Mouse (Mus musculus) kidney, embryonic 14.5 days (tissue): ENCODE results near the gene Rasa3. TPM values are rescaled to one million over a fixed set of nuclear protein-coding genes. Genes with fewer than 3 reads are reported as not detected.

Experiments
- ATAC-seq: fragments of 200-750 bp; cut with Nextera tagmentation; 2 replicates; pipeline ENCODE4 v1.8.0; 2017; ENCODE audit warnings: moderate number of reproducible peaks, mild to moderate bottlenecking, moderate TSS enrichment, moderate library complexity; ENCODE audit not compliant: low FRiP score, low TSS enrichment
- H3K27ac ChIP-seq: fragments of 300-500 bp; sonication (generic); 2 replicates; pipeline ENCODE4 v1.5.1; 2014; ENCODE audit warnings: low read depth, mild to moderate bottlenecking, low read length, moderate library complexity, mixed read lengths
- H3K27me3 ChIP-seq: fragments of 300-500 bp; sonication (generic); 2 replicates; pipeline ENCODE4 v1.6.1; 2014; ENCODE audit warnings: mild to moderate bottlenecking, low read length; ENCODE audit not compliant: control insufficient read depth, insufficient read depth
- H3K36me3 ChIP-seq: fragments of 300-500 bp; sonication (generic); 2 replicates; pipeline ENCODE4 v1.6.1; 2014; ENCODE audit warnings: low read length, mixed read lengths; ENCODE audit not compliant: control insufficient read depth, insufficient read depth
- H3K4me1 ChIP-seq: fragments of 300-500 bp; sonication (generic); 2 replicates; pipeline ENCODE4 v1.6.1; 2014; ENCODE audit warnings: low read length, mixed read lengths; ENCODE audit not compliant: control insufficient read depth, insufficient read depth
- H3K4me2 ChIP-seq: fragments of 300-500 bp; sonication (generic); replicated peaks from 2 replicates; pipeline ENCODE4 v1.6.1; 2014; ENCODE audit warnings: low read depth, mild to moderate bottlenecking, low read length
- H3K4me3 ChIP-seq: fragments of 300-500 bp; sonication (generic); 2 replicates; pipeline ENCODE4 v1.5.1; 2014; ENCODE audit warnings: mild to moderate bottlenecking, low read length
- H3K9ac ChIP-seq: fragments of 300-500 bp; sonication (generic); 2 replicates; pipeline ENCODE4 v1.6.1; 2014; ENCODE audit warnings: low read depth, mild to moderate bottlenecking, low read length, moderate library complexity
- H3K9me3 ChIP-seq: fragments of 300-500 bp; sonication (generic); 2 replicates; pipeline ENCODE4 v1.6.1; 2016; ENCODE audit warnings: low read length; ENCODE audit not compliant: control insufficient read depth
- WGBS: fragments of 180-500 bp; shearing (Covaris S2); extraction: QIAGEN DNeasy Blood & Tissue Kit; methylation state at CpG from one replicate; pipeline ENCODE4 v1.1.7; 2014; 5-methylcytosine and 5-hydroxymethylcytosine counted together
- polyA plus RNA-seq: library from polyadenylated mRNA; unstranded; fragments of >200 nt; fragmentation: Nextera tagmentation; extraction: Ambion mirVana; gene quantifications from 2 replicates; pipeline ENCODE4 v1.2.1, GENCODE M21; 2014

Rasa3 gene
- 8.0 and 20.2 TPM in 2 replicates for polyA plus RNA-seq

- peak within 1 kb of the TSS; percentile 78; the same call in 1 of the 2 replicates for H3K27ac ChIP-seq
- H3K9me3 ChIP-seq: no peaks in the 10 kb centered on the region
- ATAC-seq: peak; percentile 99
- H3K9ac ChIP-seq: peak within 1 kb of the TSS; percentile 69
- peak within 1 kb of the TSS; percentile 76 for H3K4me3 ChIP-seq
- no peaks in the 10 kb centered on the region for H3K36me3 ChIP-seq
- under 1% methylated on average over 41 of the region's 42 CpGs for WGBS
- peak within 1 kb of the TSS; percentile 73 for H3K4me2 ChIP-seq
- peaks cover 12% of the 10 kb centered on the region; the same call in 1 of the 2 replicates for H3K4me1 ChIP-seq
- peaks cover 5% of the 10 kb centered on the region for H3K27me3 ChIP-seq
These were observed at the start of gene Rasa3 for GRCm38 (mm10) chr8:13677413-13677883. Rasa3 (minus strand) TSS chr8:13677603.

- Histone ChIP-seq H3K36me3 (no peaks in the 10 kb centered on the region), H3K4me3 (no peak overlapping the region), H3K27ac (no peak overlapping the region), H3K9ac (no peak overlapping the region), H3K9me3 (no peaks in the 10 kb centered on the region), H3K27me3 (no peaks in the 10 kb centered on the region), H3K4me1 (no peaks in the 10 kb centered on the region), H3K4me2 (no peak overlapping the region)
- ATAC-seq: no peak
These were observed 48.3 kb upstream of the Rasa3 start for GRCm38 (mm10) chr8:13725722-13726121.

- Histone ChIP-seq H3K27ac (no peak overlapping the region), H3K27me3 (no peaks in the 10 kb centered on the region), H3K4me1 (no peaks in the 10 kb centered on the region), H3K9me3 (no peaks in the 10 kb centered on the region), H3K9ac (no peak overlapping the region), H3K36me3 (no peaks in the 10 kb centered on the region), H3K4me3 (no peak overlapping the region), H3K4me2 (no peak overlapping the region)
- no peak for ATAC-seq
- 95% methylated on average over 8 of the region's 8 CpGs for WGBS
These were observed 41.6 kb upstream of the Rasa3 start for GRCm38 (mm10) chr8:13718980-13719379.

- H3K36me3 ChIP-seq: no peaks in the 10 kb centered on the region
- no peak overlapping the region for H3K4me3 ChIP-seq
- H3K4me2 ChIP-seq: no peak overlapping the region
- no peak overlapping the region for H3K27ac ChIP-seq
- 95% methylated on average over 5 of the region's 5 CpGs for WGBS
- H3K27me3 ChIP-seq: no peaks in the 10 kb centered on the region
- H3K9me3 ChIP-seq: no peaks in the 10 kb centered on the region
- ATAC-seq: no peak
- H3K9ac ChIP-seq: no peak overlapping the region
- no peaks in the 10 kb centered on the region for H3K4me1 ChIP-seq
These were observed 31.1 kb upstream of the Rasa3 start for GRCm38 (mm10) chr8:13708514-13708913.

GRCm38 (mm10) chr8:13706918-13707317, 29.5 kb upstream of the Rasa3 start:
- Histone ChIP-seq H3K4me2 (no peak overlapping the region), H3K36me3 (no peaks in the 10 kb centered on the region)

GRCm38 (mm10) chr8:13705668-13706067, 28.3 kb upstream of the Rasa3 start, which contains the start of gene Cfap97d2:
Cfap97d2 (plus strand) TSS chr8:13705889.
- WGBS: 7% methylated on average over 5 of the region's 5 CpGs
- no peaks in the 10 kb centered on the region for H3K36me3 ChIP-seq
- peak; percentile 90 for ATAC-seq
- H3K4me2 ChIP-seq: no peak within 1 kb of the TSS
- H3K4me3 ChIP-seq: no peak within 1 kb of the TSS
- H3K27me3 ChIP-seq: no peaks in the 10 kb centered on the region
- H3K4me1 ChIP-seq: no peaks in the 10 kb centered on the region
- H3K9ac ChIP-seq: no peak within 1 kb of the TSS
- H3K27ac ChIP-seq: no peak within 1 kb of the TSS
- no peaks in the 10 kb centered on the region for H3K9me3 ChIP-seq

More at GRCm38 (mm10) chr8:13706918-13707317, 29.5 kb upstream of the Rasa3 start:
- H3K4me3 ChIP-seq: no peak overlapping the region
- H3K9ac ChIP-seq: no peak overlapping the region
- WGBS: 85% methylated on average over 5 of the region's 5 CpGs
- no peak for ATAC-seq
- H3K27me3 ChIP-seq: no peaks in the 10 kb centered on the region
- no peaks in the 10 kb centered on the region for H3K9me3 ChIP-seq
- no peaks in the 10 kb centered on the region for H3K4me1 ChIP-seq
- H3K27ac ChIP-seq: no peak overlapping the region

- no peak for ATAC-seq
- no peak overlapping the region for H3K4me2 ChIP-seq
- WGBS: 79% methylated on average over 4 of the region's 4 CpGs
- no peaks in the 10 kb centered on the region for H3K9me3 ChIP-seq
- no peaks in the 10 kb centered on the region for H3K27me3 ChIP-seq
- H3K4me3 ChIP-seq: no peak overlapping the region
- no peaks in the 10 kb centered on the region for H3K36me3 ChIP-seq
- no peak overlapping the region for H3K27ac ChIP-seq
- no peak overlapping the region for H3K9ac ChIP-seq
- no peaks in the 10 kb centered on the region for H3K4me1 ChIP-seq
These were observed 26.9 kb upstream of the Rasa3 start for GRCm38 (mm10) chr8:13704301-13704700.

- WGBS: 90% methylated on average over 6 of the region's 6 CpGs
- no peak overlapping the region for H3K4me3 ChIP-seq
- no peaks in the 10 kb centered on the region for H3K4me1 ChIP-seq
- H3K27ac ChIP-seq: no peak overlapping the region
- no peaks in the 10 kb centered on the region for H3K9me3 ChIP-seq
- no peaks in the 10 kb centered on the region for H3K36me3 ChIP-seq
- no peak for ATAC-seq
- no peak overlapping the region for H3K4me2 ChIP-seq
- no peaks in the 10 kb centered on the region for H3K27me3 ChIP-seq
- no peak overlapping the region for H3K9ac ChIP-seq
These were observed 26.4 kb upstream of the Rasa3 start for GRCm38 (mm10) chr8:13703756-13704155.

GRCm38 (mm10) chr8:13702755-13703154, 25.4 kb upstream of the Rasa3 start:
- H3K27me3 ChIP-seq: no peaks in the 10 kb centered on the region
- no peaks in the 10 kb centered on the region for H3K36me3 ChIP-seq
- no peak overlapping the region for H3K27ac ChIP-seq
- no peaks in the 10 kb centered on the region for H3K4me1 ChIP-seq
- H3K4me2 ChIP-seq: no peak overlapping the region
- WGBS: 59% methylated on average over 4 of the region's 4 CpGs
- H3K9me3 ChIP-seq: no peaks in the 10 kb centered on the region
- no peak overlapping the region for H3K4me3 ChIP-seq
- ATAC-seq: no peak
- no peak overlapping the region for H3K9ac ChIP-seq
